Mouse (Mus musculus) megakaryocyte, embryonic 14.5 days (primary cell): Measurements from ENCODE around the gene Hspb6.

Source experiments
- FLI1 ChIP-seq: IDR thresholded peaks from 2 replicates; pipeline ENCODE4 v1.6.1; 2012; ENCODE audit warnings: low read length, inconsistent platforms, mixed read lengths
- GATA1 ChIP-seq: IDR thresholded peaks from 3 replicates; pipeline ENCODE4 v1.6.1; 2012; ENCODE audit warnings: mixed read lengths, low read length, inconsistent platforms, borderline replicate concordance

DNA sequence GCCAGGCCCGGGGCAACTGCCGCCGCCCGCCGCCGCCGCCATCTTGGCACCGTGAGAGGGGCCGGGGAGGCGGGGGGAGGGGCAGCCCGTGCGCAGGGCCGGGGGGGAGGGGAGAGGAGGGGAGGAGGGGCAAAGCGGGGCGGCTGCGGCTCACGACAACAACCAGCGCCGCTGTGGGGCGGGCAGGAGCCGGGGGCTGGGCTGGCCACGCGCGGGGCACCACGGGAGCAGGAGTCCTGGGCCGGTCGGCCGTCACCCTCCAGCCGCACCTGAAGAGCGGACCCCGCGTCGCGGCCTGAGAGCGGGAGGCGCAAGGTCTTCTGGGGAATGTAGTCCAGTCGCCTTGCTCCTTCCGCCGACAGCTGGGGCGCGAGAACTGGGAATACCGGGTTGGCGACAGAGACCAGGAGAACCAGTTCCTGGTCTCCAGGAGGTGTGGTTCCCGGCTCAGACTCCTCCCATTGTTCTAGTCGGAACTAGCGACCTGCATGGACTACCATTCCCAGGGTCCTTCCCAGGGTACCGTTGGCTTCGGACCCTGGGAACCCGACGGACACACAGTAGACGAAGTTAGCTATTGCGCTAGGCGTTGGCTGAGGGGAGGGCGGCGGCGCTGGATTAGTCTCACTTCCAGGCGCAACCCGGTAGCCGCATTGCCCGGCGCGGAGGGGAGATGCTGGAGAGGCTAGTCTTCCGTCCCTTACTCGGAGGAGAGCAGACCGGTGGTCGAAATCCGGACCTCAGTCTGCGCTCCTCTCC, 36.9 kb downstream of the Hspb6 start, which contains the start of gene Kmt2b:
- TF ChIP-seq GATA1 (no peak), FLI1 (no peak)
